Mouse (Mus musculus) megakaryocyte, embryonic 14.5 days (primary cell): ENCODE results near the gene Psma6. TPM values are rescaled to one million over a fixed set of nuclear protein-coding genes. Genes with fewer than 3 reads are reported as not detected.

Experiments used
- H3K27me3 ChIP-seq: replicated peaks from 2 replicates; pipeline ENCODE3; 2012; ENCODE audit warnings: inconsistent platforms
- H3K36me3 ChIP-seq: replicated peaks from 2 replicates; pipeline ENCODE3; 2012; ENCODE audit warnings: low read length, inconsistent platforms, mixed read lengths
- H3K4me1 ChIP-seq: 2 replicates; pipeline ENCODE4 v1.6.1; 2012; ENCODE audit warnings: inconsistent platforms
- H3K4me3 ChIP-seq: replicated peaks from 2 replicates; pipeline ENCODE3; 2012; ENCODE audit warnings: moderate library complexity, mild to moderate bottlenecking, inconsistent platforms
- H3K9me3 ChIP-seq: 2 replicates; pipeline ENCODE4 v1.6.1; 2012; ENCODE audit warnings: inconsistent platforms
- FLI1 ChIP-seq: IDR thresholded peaks from 2 replicates; pipeline ENCODE4 v1.6.1; 2012; ENCODE audit warnings: low read length, inconsistent platforms, mixed read lengths
- GATA1 ChIP-seq: IDR thresholded peaks from 3 replicates; pipeline ENCODE4 v1.6.1; 2012; ENCODE audit warnings: mixed read lengths, low read length, inconsistent platforms, borderline replicate concordance
- polyA plus RNA-seq: library from polyadenylated mRNA; stranded (reverse); fragments of >175 nt; gene quantifications from 2 replicates; pipeline ENCODE4 v1.2.3, GENCODE M21; 2012; ENCODE audit warnings: low replicate concordance; ENCODE audit not compliant: insufficient read depth

The Psma6 gene
- polyA plus RNA-seq, 1 experiment = 25.9 TPM

DNA sequence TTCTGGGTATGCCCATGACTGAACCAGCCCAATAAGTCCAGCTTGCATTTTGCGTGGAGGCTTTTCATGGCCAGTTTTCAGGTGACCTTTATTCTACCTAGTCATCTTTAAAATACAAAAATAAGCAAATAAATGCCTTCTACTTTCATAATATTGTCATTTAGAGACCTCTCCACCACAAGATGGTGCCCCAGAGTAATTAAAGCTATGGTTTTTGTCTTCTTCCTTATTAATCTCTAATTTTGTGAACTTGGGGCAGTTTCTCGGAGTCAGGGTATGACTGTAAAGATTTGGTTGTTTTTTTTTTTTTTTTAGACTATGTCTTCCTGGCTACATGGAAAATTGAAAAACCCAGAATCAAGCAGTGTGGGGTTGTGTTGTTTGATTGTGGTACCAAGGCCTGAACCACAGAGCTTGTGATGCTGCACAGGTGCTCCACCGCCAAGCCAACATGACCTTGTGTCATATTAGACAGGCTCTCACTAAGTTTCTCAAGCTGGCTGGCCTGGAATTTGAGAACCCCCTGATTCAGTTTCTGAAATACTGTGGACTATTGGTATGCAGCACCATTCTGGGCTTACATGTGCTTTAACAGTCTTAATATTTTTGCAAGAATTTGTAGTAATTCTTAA, 11.5 kb upstream of the Psma6 start:
- Histone ChIP-seq H3K9me3 (no peaks in the 10 kb centered on the region), H3K4me3 (no peak overlapping the region), H3K4me1 (peaks cover 3% of the 10 kb centered on the region; the same call in 1 of the 2 replicates), H3K36me3 (peaks cover 15% of the 10 kb centered on the region), H3K27me3 (no peaks in the 10 kb centered on the region)
- TF ChIP-seq GATA1 (no peak), FLI1 (no peak)

DNA sequence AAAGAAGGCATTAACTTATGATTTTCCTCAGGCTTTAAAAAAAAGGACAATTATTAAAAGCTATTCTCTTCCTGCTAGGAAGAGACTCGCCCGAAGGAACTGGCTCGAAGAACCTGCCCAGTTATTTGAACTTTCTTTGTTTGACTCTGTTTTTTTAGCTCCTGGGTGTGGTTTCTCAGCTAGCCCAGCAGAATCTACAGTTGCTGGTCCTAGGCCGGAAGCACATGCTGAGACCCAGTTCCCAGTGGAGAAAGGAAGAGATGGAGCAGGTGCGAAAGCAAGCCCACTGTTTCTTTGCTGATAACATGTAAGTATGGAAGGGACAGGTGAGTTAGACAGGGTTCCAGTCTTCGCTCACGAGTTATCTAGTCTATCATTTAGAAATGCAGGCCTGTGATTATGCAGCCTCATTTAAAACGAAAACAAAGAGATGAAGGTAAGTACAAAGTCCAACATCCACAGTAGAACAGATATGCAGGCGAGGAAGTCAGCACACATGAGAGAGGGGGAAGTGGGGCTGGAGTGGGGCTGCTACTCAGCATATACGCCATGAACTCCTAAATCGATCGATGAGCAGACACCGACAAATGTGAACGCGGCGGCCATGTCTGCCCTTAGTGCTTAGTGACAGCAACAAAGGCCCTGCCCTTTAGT, 6.9 kb upstream of the Psma6 start:
- no peak for TF ChIP-seq GATA1
- no peak for TF ChIP-seq FLI1
- H3K36me3 ChIP-seq = peaks cover 42% of the 10 kb centered on the region
- no peaks in the 10 kb centered on the region for H3K9me3 ChIP-seq
- H3K27me3 ChIP-seq = no peaks in the 10 kb centered on the region
- no peak overlapping the region for H3K4me3 ChIP-seq
- no peaks in the 10 kb centered on the region for H3K4me1 ChIP-seq

DNA sequence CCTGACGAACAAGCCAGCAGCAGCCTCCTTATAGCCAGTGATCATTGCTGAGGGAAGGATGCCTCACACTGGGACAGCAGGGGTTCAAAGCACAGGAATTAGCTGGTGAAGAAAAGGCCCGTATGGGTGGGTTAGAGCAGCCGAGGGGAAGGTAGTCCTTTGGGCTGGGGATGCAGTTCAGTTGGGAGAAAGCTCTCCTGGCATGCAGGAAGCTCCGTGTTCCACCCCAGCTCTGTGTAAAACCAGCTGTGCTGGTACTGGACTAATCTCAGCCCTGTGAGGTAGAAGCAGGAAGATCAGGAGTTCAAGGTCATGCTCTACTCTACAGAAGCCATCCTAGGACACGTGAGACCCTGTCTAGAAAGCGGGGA, 6.4 kb upstream of the Psma6 start:
- H3K36me3 ChIP-seq = peaks cover 47% of the 10 kb centered on the region
- no peak for TF ChIP-seq GATA1
- no peak overlapping the region for H3K4me3 ChIP-seq
- H3K4me1 ChIP-seq = no peaks in the 10 kb centered on the region
- H3K27me3 ChIP-seq = no peaks in the 10 kb centered on the region
- no peaks in the 10 kb centered on the region for H3K9me3 ChIP-seq

DNA sequence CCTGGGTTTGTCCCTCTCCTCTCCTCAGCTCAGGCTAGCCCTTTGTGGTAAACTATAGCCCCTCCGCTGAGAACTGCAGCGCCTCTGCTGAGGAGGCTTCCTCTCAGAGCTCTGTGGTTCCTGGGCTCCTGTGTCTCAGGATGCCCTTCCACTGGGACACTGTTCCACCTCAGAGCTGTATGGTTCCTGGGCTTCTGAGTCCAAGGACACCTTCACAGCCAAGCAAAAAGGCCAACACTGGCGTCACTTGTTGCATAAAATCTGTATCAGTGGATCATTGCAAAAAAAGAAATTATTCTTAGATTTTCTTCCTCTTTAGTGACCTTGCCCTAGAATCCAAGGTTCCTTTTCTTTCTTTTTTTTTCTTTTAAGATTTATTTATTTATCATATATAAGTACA, 804 bp downstream of the Psma6 start:
- Histone ChIP-seq H3K27me3 (no peaks in the 10 kb centered on the region), H3K9me3 (no peaks in the 10 kb centered on the region), H3K4me1 (peaks cover 36% of the 10 kb centered on the region), H3K4me3 (no peak overlapping the region), H3K36me3 (peaks cover 19% of the 10 kb centered on the region)
- TF ChIP-seq GATA1 (no peak), FLI1 (no peak)

DNA sequence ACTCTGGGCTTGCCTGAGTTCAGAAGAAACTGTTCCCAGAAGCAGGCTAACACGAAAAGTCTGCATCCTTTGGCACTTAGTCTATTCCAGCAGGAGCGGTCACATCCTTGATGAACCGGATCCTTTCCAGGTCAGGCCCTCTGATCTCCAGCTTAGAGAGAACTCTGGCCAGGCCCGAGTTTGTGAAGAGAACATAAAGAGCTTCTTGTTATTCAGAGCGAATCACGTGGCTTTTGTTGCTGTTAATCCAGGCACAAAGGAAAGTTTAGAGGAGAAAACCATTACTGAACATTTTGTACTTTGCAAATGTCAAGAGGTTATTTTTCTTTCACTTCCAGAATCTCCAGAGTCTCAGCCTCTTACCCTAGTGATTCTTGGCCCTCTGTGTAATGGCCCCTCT, 1.9 kb downstream of the Psma6 start:
- H3K36me3 ChIP-seq = peaks cover 14% of the 10 kb centered on the region

DNA sequence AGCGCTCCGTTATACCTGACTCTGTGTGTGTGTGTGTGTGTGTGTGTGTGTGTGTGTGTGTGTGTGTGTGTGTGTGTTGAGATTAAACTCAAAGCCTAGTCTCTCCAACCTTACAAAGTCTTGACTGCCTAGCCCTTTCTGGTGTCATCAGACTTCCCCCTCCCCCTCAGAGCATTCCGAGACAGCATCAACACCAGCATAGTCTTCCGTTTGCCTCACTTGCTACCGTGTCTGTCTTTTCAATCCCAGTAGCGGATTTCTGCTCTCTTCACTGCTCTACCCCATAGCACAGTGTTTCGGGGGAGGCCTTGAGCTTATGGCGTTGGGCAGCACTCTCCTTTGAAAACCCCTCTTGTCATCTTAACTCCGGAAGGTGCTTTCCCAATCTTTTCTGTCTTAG, 2.4 kb downstream of the Psma6 start:
- peaks cover 14% of the 10 kb centered on the region for H3K36me3 ChIP-seq
- H3K4me3 ChIP-seq = no peak overlapping the region
- H3K4me1 ChIP-seq = peaks cover 47% of the 10 kb centered on the region
- TF ChIP-seq GATA1 (no peak), FLI1 (no peak)
- peaks cover 4% of the 10 kb centered on the region for H3K27me3 ChIP-seq
- no peaks in the 10 kb centered on the region for H3K9me3 ChIP-seq

More for the DNA sequence above, 1.9 kb downstream of the Psma6 start:
- Histone ChIP-seq H3K9me3 (no peaks in the 10 kb centered on the region), H3K4me1 (peaks cover 43% of the 10 kb centered on the region), H3K27me3 (no peaks in the 10 kb centered on the region), H3K4me3 (no peak overlapping the region)
- TF ChIP-seq GATA1 = no peak
- no peak for TF ChIP-seq FLI1

DNA sequence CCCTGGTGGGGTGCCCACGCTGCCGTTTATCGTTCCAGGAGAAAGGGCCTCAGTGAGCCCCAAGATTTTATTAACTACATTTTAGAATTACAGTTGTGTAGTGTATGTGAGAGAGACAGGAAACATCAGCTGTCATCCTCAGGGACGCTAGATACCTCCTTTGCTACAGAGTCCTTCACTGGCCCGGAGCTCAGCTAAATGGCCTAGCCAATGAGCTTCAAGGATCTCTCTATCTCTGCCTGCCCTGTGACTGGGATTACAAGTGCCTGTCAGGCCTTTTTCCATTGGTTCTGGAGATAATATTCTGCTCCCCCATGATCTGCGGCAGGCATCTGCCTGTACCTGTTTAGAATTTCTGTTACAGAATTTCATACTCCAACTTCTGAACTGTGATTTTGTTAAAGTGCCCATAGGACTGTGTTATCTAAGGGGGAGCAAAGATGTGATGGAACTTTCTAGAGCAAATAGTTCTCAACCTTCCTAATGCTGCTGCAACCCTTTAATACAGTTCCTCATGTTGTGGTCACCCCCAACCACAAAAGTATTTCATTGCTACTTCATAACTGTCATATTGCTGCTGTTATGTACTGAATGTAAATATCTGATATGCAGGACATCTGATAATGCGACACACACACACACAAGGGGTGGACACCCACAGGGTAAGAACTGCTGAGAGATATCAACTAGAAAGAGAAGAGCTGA, 3.2 kb downstream of the Psma6 start:
- no peak for TF ChIP-seq GATA1
- TF ChIP-seq FLI1 = no peak
- H3K4me1 ChIP-seq = peaks cover 53% of the 10 kb centered on the region
- peaks cover 6% of the 10 kb centered on the region for H3K27me3 ChIP-seq
- no peak overlapping the region for H3K4me3 ChIP-seq
- H3K9me3 ChIP-seq = no peaks in the 10 kb centered on the region
- peaks cover 8% of the 10 kb centered on the region for H3K36me3 ChIP-seq

DNA sequence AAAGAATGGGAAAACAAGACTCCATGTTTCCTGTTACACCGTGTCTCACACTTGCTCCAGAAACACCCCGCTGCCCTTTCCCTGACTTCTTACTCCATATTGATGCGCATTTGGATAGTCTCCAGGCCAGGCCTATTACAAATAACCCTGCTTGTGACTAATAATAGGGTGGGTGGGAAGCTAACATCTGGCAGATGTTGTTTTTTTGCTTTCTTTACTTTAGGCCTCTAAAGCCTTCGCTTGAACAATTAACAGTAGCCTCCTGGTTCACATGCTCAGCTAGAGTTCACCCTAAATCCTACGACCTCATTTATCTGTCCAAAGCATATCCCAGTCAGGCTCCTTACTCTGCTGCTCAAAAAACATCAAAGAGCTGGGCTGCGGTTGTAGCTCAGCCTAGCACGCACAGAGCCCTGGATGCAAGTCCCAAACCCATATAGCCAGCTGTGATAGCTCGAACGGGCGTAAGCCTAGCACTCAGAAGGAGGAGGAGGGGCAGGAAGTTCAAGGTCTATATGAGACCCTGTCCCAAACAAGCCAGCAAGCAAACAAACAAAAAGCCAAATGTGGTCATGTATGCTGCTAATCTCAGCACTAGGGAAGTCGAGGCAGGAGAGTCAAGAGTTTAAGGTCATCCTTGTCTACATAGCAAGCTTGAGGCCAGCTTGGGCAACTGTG, 3.9 kb downstream of the Psma6 start:
- peaks cover 58% of the 10 kb centered on the region for H3K4me1 ChIP-seq
- no peak overlapping the region for H3K4me3 ChIP-seq
- TF ChIP-seq FLI1 (no peak), GATA1 (no peak)
- H3K27me3 ChIP-seq = peaks cover 6% of the 10 kb centered on the region
- peaks cover 2% of the 10 kb centered on the region for H3K36me3 ChIP-seq
- no peaks in the 10 kb centered on the region for H3K9me3 ChIP-seq

DNA sequence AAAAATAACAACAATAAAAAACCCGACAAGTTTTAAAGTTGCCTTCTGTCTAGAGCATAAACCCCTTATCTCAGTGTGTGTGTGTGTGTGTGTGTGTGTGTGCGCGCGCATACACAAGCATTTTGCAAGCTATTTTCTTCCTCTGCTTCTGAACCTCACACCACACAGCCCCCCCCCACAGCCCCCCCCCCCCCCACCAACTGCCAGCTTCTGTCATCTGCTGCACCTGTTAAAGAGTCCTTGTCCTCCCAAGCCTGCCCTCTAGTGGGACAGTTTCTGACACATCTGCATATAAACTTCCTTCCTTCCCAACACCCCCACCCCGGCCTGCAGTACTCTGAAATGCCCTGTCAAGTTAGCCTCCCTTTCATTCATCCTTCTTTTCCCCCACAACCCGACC, 4.5 kb downstream of the Psma6 start:
- TF ChIP-seq GATA1 (no peak), FLI1 (no peak)
- Histone ChIP-seq H3K4me3 (no peak overlapping the region), H3K9me3 (no peaks in the 10 kb centered on the region), H3K36me3 (no peaks in the 10 kb centered on the region), H3K4me1 (peaks cover 60% of the 10 kb centered on the region), H3K27me3 (peaks cover 6% of the 10 kb centered on the region)

DNA sequence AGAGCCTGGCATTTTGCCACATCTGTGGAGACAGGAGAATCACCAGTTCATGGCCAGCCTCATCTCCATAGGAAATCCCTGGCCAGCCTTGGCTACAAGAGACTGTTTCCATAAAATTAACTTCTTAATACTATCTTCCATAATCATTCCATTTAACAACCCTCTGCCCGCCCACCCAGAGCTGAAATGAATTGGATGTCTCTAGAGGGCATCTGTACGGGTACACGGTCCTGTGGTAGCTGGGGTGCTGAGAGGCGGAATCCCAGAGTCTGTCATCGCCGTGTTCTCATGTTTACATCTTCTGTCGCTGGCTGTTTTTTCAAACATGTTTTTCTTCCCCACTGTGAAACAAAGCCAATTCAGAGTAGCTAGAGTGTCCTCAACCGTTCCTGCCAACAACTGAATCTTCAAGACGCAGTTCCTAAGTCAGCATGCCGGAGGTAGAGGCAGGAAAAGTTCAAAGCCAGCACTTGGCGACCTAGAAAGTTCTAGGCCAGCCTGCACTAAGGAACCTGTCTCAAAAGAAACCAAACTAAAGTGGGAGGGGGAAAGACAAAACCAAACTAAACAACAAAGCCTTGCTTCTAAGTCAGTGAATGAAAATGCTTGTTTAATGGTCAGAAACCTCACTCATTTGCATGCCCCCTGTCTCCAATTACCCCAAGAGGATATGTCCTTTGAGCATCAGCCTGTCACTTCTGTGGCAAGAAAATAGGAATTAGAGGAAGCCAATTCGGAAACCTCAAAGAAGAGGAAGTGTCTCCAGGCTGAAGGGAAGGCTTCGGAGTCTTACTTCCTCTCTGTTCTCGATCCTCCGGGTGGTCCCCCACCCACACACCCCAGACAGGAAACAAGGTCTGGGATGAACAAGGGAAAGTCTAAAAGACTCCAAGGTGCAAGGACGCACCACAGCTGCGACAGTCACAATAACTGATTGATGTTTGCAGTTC, 5.4 kb downstream of the Psma6 start:
- Histone ChIP-seq H3K36me3 (no peaks in the 10 kb centered on the region), H3K4me3 (peak overlapping the region; percentile 81), H3K9me3 (no peaks in the 10 kb centered on the region), H3K27me3 (peaks cover 6% of the 10 kb centered on the region), H3K4me1 (peaks cover 60% of the 10 kb centered on the region)
- TF ChIP-seq GATA1 (no peak), FLI1 (no peak)
